Mouse (Mus musculus): Measurements from ENCODE around the gene Tmtc4.

DNA sequence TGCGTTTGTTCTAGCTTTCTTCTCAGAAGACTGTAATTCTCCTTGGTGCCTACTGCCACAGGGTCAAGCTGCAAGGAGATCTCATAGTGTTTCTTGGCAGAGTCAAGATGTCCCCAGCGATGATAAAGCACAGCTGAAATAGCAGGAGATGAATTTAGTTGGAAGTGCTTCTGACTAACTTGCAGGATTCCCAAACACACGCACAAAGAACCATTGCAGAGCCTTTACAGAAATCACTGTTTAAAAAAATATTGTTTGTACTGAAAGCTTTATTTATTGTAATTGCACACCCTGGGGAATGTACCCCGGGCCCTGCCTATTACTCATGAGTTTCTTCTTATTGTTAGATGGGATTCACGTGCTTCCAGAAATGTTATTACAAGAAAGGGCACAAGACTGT, 63.8 kb downstream of the Tmtc4 start:
- no peak for TF ChIP-seq EP300 (IDR thresholded peaks at IDR 0.05; ENCODE audit: insufficient read depth, low read depth, low read length)
- TF ChIP-seq CTCF (IDR thresholded peaks at IDR 0.05): no peak
- TF ChIP-seq POLR2A (IDR thresholded peaks at IDR 0.05; ENCODE audit: insufficient read depth, low read depth, low read length): no peak

Measured in heart, adult 2 months (tissue).